Mouse (Mus musculus) frontal cortex, postnatal 10 days (tissue): ENCODE measurements around the gene Plagl2.
"Not testable (repeated sequence)": the region's sequence is repeated elsewhere in the genome, so short reads cannot be mapped to it uniquely, and the experiment has no call there.

Experiments used
- DNase-seq, 2 experiments: peaks; one replicate each; pipeline ENCODE4 v3.0.0; 2022; ENCODE audit warnings: low spot score in 2 of 2, mixed read lengths in 1 of 2

Plagl2 gene

GRCm38 (mm10) chr2:153241250-153242014 lies at the start of gene Plagl2, which contains the start of gene Pofut1:
Plagl2 (minus strand) TSS chr2:153241426.
Pofut1 (plus strand) TSS chr2:153241533.
- DNase-seq: peak; percentile 73 to 87

GRCm38 (mm10) chr2:153287835-153288234 lies 46.6 kb upstream of the Plagl2 start:
- no peak for DNase-seq

GRCm38 (mm10) chr2:153286524-153286923 lies 45.3 kb upstream of the Plagl2 start:
- DNase-seq: no peak

- no peak for DNase-seq
Measured at GRCm38 (mm10) chr2:153283919-153284318, 42.7 kb upstream of the Plagl2 start.

GRCm38 (mm10) chr2:153278357-153278756 lies 37.1 kb upstream of the Plagl2 start:
- no peak for DNase-seq

- not testable (repeated sequence) for DNase-seq
Measured at GRCm38 (mm10) chr2:153276846-153277245, 35.6 kb upstream of the Plagl2 start.

GRCm38 (mm10) chr2:153276440-153276839 lies 35.2 kb upstream of the Plagl2 start:
- DNase-seq: no peak

GRCm38 (mm10) chr2:153275577-153275976 lies 34.4 kb upstream of the Plagl2 start:
- DNase-seq: not testable (repeated sequence)

GRCm38 (mm10) chr2:153274919-153275247 lies 33.7 kb upstream of the Plagl2 start:
- no peak for DNase-seq

GRCm38 (mm10) chr2:153274200-153274918 lies 33.1 kb upstream of the Plagl2 start:
- DNase-seq: not testable (repeated sequence)

- DNase-seq: not testable (repeated sequence)
Measured at GRCm38 (mm10) chr2:153270231-153270915, 29.1 kb upstream of the Plagl2 start.

- no peak for DNase-seq
Measured at GRCm38 (mm10) chr2:153267331-153267730, 26.1 kb upstream of the Plagl2 start.

GRCm38 (mm10) chr2:153263053-153263452 lies 21.8 kb upstream of the Plagl2 start:
- no peak for DNase-seq

GRCm38 (mm10) chr2:153259864-153260674 lies 18.8 kb upstream of the Plagl2 start:
- no peak for DNase-seq

GRCm38 (mm10) chr2:153259030-153259863 lies 18.0 kb upstream of the Plagl2 start:
- no peak for DNase-seq

GRCm38 (mm10) chr2:153256604-153257003 lies 15.4 kb upstream of the Plagl2 start:
- no peak for DNase-seq

GRCm38 (mm10) chr2:153249751-153250150 lies 8.5 kb upstream of the Plagl2 start:
- DNase-seq: no peak

- no peak for DNase-seq
Measured at GRCm38 (mm10) chr2:153242156-153242555, 930 bp upstream of the Plagl2 start.

- DNase-seq: no peak
Measured at GRCm38 (mm10) chr2:153240701-153241235, 458 bp downstream of the Plagl2 start.

GRCm38 (mm10) chr2:153239860-153240480 lies 1.3 kb downstream of the Plagl2 start:
- no peak for DNase-seq
